Mouse (Mus musculus) kidney, postnatal 25 days (tissue): ENCODE results near the gene Nfil3.

Source experiments
- DNase-seq, 2 experiments: peaks; one replicate each; pipeline ENCODE4 v3.0.0; 2021; ENCODE audit warnings: mixed read lengths in 2 of 2

Nfil3 gene

GRCm38 (mm10) chr13:52981441-52982281, 788 bp upstream of the Nfil3 start:
- peak; percentile 55 to 69 for DNase-seq

- DNase-seq, result peak; percentile 72 to 86
Measured at GRCm38 (mm10) chr13:52980211-52980950, 492 bp downstream of the Nfil3 start.

DNA sequence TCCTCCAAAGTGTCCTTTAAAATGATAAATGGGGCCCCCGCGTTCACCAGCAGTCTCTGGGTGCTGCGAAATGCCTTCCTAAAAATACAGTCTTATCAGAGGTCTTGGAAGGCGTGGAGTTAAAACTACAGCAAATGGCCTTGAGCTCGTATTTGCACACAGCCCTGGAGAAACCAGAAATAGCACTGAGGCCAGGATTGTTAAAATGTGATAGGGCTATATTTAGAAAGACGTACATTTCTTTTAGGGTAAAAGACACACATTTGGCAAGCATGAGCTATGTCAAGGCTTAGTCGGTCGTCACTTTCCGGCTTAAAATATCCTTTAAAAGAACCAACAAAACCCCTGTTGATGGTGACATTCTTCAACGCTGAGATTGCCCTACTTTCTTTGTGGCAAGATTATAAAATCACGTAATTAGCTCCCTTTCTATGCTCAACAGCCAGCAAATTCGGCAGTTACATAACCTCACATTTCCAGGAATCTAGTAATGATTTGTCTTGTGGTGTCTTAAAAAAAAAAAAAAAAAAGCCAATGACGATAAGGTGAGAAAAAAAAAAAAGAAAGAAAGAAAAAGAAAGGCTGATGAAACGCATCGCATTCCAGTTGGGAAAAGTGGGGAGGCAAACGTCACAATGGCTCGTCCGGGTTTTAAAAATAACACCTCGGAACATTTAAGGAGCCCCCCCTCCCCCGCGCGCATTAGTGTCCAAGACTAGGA, 1.4 kb downstream of the Nfil3 start:
- no peak for DNase-seq

- peak; percentile 50 to 81 for DNase-seq
Measured at GRCm38 (mm10) chr13:52978321-52978981, 2.4 kb downstream of the Nfil3 start.

GRCm38 (mm10) chr13:52977757-52978156, 3.1 kb downstream of the Nfil3 start:
- DNase-seq, result no peak

DNA sequence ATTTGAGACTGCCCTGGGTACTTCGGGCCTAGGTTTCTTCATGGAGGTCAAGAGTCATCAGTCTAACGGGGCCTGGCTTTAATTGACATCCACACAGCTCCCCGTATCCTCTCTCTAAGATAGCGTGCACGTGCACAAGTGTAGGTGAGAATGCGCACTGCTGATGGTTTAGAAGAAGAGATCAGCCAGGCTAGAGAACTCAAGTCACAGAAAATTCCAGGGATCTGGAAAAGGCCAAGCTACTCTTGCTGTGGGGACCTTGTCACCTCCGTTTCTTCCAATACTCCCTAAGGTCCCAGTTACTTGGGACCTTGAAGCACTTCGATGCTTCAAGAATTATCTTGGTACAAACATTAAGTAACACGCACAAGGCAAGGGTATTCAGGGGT, 3.7 kb downstream of the Nfil3 start:
- DNase-seq, result no peak

- DNase-seq, result peak; percentile 14 to 58
Measured at GRCm38 (mm10) chr13:52976510-52977220, 4.2 kb downstream of the Nfil3 start.

DNA sequence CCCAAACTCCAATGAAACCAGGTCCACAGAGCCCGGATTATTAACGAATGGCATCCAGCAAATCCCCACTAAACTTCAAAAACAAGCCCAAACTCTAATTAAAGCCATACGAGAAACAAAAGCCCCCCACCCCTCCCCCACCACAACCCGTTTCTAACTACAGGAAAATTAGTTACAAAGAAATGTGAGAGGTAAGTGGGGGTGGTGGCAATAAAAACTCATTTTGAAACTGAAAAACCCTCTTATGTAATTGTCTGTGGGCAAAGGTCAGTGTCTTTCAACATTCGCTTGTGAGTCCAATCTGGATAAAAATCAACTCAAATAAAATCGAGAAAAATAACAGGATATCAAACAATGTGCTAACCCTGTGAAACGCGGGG, 4.8 kb downstream of the Nfil3 start:
- peak in 1 of 2 experiments; percentile 20 for DNase-seq

DNA sequence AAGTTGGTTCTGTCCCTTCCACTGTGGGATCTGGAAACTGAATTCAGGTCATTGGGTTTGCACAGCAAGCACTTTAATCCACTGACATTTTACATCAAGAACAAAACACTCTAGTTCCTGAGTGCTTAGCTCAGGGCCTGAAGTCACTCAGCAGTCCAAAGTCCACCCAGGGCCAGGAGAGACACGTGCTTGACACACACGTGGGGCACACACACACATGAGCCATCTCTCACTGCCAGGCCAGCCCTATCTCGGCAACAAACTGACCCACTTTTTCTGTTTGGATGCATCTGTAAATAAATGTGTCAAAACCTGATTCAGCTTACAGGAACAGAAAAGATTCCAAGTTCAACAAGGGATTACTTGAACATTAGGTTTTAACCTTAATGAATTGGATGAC, 6.2 kb downstream of the Nfil3 start:
- peak; percentile 85 to 92 for DNase-seq

DNA sequence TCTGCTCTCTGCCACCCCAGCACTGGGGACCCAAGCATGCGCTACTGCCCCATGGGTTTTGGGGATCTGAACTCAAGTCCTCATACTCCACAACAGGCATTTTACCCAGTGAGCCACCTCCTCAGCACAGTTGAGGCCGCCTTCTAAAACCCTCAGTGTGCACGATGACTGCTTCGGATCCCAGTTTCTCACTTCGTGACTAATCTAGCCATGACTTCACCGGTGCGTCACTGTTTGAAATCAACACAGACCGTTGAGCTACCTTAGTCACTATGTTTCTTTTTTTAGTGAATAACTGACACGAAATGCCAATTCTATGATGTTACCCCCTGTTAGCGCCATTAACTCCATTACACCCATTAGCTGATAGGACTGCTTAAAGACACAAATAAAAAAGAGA, 7.4 kb downstream of the Nfil3 start:
- DNase-seq, result no peak

- DNase-seq, result no peak
Measured at GRCm38 (mm10) chr13:52972626-52973025, 8.2 kb downstream of the Nfil3 start.

GRCm38 (mm10) chr13:52970876-52971275, 10.0 kb downstream of the Nfil3 start:
- DNase-seq, result no peak

DNA sequence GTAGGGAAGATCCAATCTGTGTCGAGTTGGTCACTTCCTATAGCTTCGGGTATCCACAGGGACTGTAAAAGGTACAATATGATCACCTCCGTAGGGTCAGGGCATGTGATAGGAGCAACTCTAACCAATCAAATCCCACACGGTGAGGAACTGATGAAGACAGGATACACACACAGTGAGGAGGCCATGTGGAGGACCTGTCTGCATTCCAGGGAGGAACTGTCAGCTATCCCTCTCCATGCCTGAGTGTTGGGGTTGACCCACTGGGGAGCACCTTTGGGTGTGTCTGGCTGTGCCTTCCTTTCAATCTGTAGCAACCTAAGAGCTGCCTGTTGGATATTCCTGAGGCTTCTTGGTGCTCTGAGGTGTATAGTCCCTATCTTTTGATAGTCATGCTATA, 18.0 kb downstream of the Nfil3 start:
- DNase-seq, result no peak

DNA sequence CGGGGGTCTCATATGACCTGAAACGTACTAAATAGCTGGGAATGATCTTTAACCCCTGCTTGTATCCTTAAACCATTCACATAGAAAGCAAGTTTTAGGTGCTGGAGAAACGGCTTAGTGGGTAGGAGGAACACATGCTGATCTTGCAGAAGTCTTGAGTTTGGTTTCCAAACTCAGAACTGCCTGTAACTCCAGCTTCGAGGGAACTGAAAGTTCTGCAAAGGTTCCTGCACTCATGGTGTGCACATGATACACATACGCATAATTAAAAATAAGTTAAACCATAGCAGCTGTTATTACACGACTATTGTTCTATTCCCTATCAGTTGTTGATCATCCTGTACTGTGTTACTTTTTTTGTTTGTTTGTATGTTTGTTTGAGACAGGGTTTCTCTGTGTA, 18.5 kb downstream of the Nfil3 start:
- DNase-seq, result no peak

DNA sequence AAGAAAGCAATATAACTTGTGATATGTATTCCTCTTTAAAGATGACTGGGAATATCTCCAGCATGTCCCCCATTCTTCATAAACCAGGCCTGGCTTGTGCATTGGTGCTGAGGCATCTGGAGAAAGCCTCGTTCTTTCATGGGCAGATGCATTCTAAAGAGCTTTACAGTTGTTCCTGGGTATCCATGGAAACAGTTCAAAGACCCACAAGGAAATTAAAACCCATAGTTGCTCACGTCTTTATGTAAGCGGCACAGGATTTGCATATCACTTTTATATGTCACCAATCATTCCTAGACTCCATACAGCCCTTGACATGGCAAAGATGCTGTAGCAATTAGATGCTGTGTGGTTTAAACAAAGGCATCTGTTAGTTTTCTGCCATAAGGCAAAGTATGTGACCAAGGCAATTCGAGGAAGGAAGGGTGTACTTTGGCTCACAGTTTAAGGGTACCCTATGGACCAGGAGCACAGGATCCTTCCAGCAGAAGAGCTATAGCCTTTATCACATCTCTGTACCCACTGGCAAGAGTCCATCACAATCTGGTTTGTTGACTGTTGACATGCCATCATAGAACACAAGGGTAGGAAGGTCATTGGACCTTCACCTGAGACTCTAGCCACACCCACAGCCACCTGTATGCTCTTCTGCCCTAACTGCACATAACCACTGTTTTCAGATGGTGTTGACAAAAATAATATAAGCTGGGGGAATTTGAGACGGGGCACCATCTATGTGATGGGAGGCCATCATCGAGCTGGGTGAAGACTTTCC, 26.9 kb downstream of the Nfil3 start:
- no peak for DNase-seq

- DNase-seq, result no peak
Measured at GRCm38 (mm10) chr13:52949211-52949610, 31.7 kb downstream of the Nfil3 start.

- DNase-seq, result no peak
Measured at GRCm38 (mm10) chr13:52947545-52947944, 33.3 kb downstream of the Nfil3 start.

GRCm38 (mm10) chr13:52945769-52946168, 35.1 kb downstream of the Nfil3 start:
- no peak for DNase-seq

DNA sequence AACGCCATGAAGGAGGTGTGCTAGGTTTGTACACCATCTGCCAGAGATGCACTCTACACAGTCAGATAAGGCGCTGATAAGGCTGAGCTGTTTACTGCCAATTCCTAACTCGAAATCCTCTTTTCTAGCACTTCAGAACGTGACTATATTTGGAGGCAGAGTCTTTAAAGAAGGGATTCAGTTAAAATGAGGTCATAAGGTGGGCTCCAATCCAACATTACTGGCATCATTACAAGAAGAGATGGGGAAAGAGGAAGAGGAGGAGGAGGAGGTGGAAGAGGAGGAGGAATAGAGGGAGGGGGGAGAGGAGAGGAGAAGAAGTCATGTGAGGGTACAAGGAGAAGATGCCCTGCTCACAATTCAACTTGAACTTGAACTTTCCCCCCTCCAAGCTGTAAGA, 36.8 kb downstream of the Nfil3 start:
- no peak for DNase-seq

- no peak for DNase-seq
Measured at GRCm38 (mm10) chr13:52942876-52943388, 37.9 kb downstream of the Nfil3 start.

GRCm38 (mm10) chr13:52940956-52941355, 39.9 kb downstream of the Nfil3 start:
- no peak for DNase-seq
